Mouse (Mus musculus) urinary bladder, postnatal 10 days (tissue): ENCODE measurements around the gene Usp30.

Source experiments
- DNase-seq: peaks from one replicate; pipeline ENCODE4 v3.0.0; 2022; ENCODE audit warnings: low spot score

Usp30 gene

GRCm38 (mm10) chr5:114127374-114128349, 62.4 kb downstream of the Usp30 start, which contains the start of gene Alkbh2:
Gene Alkbh2, minus strand, starts transcription at chr5:114128218.
- DNase-seq: peak; percentile 59

DNA sequence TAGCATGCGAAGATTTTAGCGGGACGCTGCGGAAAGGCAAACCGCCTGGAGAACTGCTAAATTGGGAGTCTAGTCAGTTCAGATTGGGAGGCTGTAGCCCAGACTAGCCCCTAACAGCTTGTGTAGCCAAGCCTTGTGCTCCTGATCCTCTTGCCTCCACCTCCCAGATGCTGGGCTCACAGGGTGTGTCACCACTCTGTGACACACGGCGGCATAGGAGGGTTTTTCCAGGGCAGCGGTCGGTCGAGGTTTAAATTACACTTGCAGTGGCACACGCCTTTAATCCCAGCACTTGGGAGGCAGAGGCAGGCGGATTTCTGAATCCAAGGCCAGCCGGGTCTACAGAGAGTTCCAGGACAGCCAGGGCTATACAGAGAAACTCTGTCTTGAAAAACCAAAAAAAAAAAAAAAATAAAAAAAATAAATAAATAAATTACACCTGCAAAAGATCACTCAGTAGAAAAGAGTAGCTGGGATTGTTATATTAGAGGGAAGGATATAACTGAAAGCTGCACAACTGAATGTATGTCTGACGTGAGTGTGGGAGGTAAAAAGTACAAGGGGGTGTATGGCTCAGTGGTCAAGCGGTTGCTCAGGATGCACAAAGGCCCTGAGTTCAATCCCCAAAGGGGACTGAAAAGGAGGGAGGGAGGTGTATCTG, 64.4 kb downstream of the Usp30 start:
- no peak for DNase-seq

GRCm38 (mm10) chr5:114130211-114130605, 64.9 kb downstream of the Usp30 start, which contains the start of gene Ung:
Gene Ung, plus strand, starts transcription at chr5:114130386.
- no peak for DNase-seq

- peak; percentile 77 for DNase-seq
Measured at GRCm38 (mm10) chr5:114130698-114131520, 65.6 kb downstream of the Usp30 start.

DNA sequence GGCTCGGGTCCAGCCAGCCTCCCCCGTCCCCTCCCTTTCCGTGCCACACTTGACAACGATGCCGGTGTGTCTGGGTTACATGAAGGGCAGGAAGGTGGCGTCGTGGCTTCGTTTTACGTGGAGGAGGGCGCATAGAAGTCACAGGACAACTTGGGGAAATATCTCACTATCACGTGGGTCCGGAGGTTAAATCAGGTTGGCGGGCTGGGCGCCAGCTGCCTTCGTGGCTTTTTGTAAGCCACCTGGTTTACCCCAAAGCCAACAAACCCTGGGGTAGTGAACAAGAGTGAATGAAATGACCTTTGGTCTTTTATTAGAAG, 66.2 kb downstream of the Usp30 start:
- no peak for DNase-seq

GRCm38 (mm10) chr5:114132841-114133240, 67.6 kb downstream of the Usp30 start:
- DNase-seq: no peak

DNA sequence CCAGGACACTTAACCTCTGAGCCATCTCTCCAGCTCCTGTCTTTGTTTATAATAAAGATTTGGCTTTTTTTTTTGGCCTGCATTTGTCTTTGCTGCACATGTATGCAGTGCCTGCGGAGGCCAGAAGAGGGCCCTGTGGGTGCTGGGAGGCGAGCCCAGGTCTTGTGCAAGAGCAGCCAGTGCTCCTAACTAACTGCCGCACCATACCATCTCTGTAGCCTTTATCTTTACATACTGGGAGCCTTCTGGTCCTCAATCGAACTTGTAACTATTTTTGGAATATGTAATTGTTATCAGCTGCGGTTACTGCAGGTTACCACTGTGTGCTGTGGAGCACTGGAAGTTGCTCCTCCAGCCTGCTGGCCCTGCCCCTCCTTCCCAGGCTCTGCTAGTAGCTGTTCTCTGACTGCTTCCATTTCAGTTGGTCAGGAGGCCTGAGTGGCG, 68.9 kb downstream of the Usp30 start:
- DNase-seq: peak; percentile 35

- DNase-seq: no peak
Measured at GRCm38 (mm10) chr5:114135516-114135915, 70.3 kb downstream of the Usp30 start.

DNA sequence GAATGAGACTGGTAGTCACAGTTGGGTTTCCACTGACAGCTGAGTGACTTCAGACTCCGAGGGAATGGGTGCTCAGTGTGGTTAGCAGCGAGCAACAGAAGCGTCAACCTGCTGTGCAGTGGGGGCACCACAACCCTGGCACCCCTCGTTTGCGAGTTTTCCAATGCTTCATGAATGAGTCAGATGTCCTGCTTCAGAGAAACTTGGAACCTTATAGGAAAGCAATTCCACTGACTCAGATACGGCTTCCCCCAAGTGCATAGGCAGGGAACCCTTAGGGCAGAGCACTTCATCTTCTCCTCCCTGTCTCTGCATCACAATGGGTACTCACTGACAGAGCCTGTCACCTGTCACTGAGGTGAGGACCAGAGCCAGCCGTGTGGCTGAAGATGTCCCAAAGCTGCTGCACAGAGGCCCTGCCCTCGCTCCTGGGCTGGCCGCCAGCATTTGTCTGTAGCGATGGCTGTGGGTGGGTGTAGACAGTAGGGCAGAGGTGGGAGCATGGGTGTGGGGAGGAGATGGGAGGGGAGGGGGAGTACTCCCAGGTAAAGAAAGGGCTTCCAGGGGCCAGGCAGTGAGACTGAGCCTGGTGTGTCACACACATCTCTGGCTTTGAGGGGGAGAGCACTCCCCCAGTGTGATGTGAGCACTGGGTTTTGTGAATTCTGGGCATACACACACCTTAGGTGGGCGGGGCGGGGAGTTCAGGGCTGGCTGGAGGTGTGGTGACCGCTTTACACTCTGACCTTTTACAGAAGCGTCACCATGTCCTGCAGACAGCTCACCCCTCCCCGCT, 72.4 kb downstream of the Usp30 start:
- DNase-seq: no peak

DNA sequence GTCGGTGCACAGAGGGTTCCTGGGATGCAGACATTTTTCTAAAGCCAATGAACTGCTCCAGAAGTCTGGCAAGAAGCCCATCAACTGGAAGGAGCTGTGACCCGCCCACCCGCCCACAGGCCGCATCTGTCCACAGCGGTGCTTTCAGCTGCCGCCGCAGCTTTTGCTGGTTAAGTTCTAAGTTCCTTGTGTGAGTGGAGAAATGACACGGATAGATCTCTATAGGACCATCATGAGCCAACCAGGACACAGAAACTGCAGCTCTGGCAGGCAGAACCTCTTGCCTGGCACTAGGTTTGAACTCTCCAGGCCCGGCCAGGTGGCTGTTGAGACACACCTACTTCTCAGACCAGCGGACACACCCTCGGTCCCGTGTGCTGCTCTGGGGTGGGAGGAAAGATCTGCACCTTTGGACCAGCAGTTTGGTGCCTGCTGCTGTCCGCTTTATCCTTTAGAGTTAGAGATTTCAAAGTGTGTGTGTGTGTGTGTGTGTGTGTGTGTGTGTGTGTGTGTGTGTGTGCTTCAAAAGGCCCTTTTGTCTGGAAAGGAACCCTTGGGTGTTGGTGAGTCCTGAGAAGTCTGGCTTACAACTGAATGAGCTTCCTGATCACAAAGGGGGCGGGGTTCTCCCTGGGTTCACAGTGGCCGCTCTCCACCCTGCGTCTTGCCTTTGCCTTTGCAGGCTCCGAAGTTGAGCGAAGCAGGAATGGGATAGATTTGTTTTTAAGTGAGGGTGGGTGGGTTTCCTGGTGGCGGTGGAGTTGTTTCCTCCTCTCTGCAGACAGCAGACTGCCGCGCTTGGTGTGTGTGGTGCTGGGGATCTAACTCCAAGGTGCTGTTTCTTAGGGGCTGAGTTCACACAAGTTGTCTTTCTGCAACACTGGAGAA, 73.3 kb downstream of the Usp30 start:
- no peak for DNase-seq

DNA sequence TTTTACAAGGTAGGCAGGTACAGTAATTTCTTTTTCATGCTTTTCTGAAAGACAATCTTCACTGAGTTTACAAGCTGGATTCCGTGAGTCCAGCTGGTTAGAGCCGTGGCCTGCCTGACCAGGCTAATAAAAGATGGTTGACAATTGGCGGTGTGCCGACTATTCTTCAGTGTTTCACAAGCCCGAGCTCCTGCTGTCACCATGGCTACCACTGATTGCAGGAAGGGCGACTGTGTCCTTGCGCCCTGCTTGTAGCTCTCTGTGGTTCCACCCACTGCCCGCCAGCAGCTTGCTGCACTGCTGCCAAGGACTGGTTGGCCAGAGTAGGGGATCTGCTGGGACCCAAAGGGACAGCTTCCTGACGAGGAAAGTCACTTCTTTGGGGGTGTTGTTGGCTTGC, 73.9 kb downstream of the Usp30 start:
- no peak for DNase-seq

DNA sequence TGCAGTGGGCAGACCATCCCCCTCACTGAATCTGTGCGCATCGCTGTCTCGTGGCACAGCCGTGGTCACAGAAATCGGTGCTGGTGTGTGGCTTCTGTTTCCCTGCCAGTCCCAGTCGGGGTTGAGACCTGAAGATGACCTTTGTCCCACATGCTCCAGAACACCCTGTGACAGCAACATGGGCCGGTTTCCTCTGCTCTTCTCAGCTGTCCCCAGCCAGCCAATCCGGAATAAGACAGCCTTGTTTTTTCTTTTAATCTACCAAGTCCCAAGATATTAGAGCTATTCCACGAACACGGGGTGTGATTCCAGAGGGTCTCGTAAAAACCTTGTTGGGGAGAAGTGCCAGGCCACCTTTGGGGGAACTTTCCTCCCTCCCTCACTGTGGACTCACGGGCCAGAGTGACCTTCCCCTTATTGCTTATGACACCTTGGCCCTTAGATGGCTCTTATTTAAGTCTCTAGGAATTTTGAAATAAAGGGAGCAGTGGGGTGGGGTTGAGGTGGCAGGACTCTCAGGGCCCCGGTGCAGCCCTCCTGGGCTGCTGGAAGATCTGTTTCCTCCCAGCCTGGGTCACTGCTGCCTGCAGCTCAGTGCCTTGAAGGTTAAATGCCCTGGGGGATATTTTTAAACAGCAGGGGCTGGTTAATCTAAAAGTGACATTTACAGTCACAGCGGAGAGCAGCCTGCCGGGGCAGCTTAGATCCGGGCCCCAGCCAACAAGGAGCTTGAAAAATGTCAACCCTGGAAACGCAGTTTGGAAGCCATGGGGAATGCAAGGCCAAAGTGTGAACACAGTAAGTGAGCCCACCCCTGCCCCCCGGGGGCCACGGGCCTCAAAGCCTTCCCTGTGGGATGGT, 81.0 kb downstream of the Usp30 start, which contains the start of gene Acacb:
TSS of gene Acacb (plus strand) at position 508 of the 861 bp plus-strand sequence.
- no peak for DNase-seq

DNA sequence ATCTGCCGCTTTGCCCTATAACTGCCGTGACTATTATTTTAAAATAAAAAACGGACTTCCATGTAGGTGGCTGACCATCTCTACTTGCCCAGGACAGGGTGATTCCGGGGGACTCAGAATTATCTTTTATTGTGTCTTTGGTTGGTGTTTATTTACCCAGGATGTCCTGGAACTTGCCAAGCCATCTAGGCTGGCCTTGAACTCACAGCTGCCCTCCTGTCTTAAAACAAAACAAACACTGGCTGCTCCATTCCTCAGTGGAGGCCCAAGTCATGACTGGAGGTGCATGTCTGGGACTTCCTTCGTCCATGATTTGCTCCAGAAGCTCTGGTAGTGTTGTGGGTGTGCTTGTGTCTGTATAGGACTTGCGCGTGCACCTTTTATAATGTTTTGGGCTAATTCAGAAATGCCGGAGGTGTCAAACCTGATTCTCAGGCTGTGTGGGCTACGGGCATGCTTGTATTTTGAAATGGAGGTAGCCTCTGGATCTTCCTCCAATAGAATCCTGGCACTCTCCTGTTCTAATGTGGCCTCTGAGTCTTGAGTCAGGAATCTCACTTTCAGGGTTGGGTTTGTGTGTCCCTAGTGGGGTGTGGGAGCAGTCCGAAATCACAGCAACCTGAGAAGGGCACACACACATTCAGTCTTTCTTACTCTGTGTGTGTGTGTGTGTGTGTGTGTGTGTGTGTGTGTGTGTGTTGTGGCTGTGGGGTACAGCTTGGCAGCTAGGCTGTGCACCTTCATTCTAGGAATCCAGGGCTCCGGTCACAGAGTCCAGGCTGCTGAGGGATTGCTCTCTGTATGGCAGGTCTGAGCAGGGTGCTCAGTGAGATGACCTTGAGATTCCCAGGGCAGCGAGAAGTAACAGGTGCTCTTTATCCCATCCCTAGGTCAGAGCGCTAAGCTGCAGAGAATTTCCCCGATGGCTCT, 82.0 kb downstream of the Usp30 start:
- no peak for DNase-seq

- DNase-seq: no peak
Measured at GRCm38 (mm10) chr5:114152359-114153092, 87.3 kb downstream of the Usp30 start.

DNA sequence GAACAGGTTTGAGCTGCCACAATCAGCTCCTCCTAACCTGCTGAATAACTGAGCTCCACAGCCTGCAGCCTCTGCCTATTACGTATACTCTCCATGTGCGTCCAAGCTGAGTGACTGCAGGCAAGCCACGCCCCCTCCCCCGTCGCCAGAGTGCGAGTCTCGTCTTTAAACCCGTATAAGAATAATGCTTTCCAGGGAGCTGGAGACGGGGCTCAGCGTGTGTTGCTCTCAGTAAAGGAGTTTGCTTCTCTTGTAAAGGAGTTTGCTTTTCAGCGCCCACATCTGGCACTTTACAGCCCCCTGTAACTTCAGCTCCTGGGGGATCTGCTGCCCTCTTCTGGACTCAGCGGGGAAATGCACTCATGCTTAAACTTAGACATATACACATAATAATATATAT, 88.2 kb downstream of the Usp30 start:
- DNase-seq: no peak

DNA sequence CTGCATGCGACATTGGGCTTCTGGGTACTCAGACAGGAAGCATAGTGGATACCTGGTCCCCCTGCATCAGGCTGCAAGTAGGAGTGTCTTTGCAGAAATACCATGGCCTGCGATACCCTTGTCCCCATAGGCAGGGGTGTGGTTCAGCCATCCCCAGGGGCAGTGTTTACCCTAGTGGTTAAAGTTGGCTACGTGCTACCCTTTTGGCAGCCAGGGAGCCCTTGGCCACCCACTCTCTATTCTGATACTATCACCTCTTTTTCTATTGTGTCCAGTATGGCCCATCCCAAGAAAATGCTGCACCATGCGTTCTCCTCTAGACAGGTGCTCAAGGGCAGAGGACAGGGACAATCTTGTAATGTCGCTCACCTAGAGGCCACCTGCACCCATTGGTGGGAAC, 89.5 kb downstream of the Usp30 start:
- DNase-seq: no peak

DNA sequence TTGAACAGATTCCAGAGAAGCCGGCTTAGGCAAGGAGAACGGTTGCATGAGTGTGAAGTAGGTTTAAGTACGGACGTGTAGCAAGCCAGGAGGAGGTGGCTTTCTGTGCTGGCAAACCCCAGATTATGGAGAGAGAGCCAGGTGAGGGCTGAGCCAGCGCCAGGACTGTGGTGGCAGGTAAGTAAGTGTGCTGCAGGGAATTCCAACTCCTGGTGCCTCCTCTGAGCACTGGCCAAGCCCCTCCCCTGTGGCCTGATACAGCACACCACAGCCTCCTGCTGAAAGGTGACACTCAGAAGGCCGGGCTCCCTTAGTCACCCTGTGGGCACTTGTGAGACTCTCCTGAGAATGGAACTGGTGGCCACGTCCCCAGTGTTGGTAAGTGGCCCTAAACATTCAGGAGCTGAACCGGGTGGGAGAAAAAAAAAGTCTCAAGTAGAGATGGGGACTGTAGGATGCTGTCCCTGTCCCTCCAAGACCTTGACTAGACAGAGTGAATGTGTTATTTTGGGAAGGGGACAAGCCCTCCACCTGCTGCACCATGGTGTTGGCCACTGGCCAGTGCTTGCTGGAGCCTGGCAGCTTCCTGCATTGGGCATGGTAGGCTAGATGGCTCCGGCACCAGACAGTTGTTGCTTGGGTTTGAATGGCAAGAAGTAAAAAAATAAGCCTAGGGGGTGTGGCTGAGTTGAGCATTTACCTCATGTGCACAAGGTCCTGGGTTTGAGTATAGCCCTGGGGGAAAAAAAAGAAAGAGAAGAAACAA, 90.1 kb downstream of the Usp30 start:
- no peak for DNase-seq
